Mouse (Mus musculus): ENCODE measurements at regions not wholly inside any gene's neighbourhood (a gene's known extent, or its start where the extent isn't known, plus 50 kb on each side); places are given as distances from the start of the nearest gene placed in this dataset.

- Histone ChIP-seq H3K27ac (ENCODE audit: insufficient read depth, low read length) (no peak overlapping the region), H3K9me3 (replicated peaks; ENCODE audit: control insufficient read depth, insufficient read depth, low read length, poor library complexity, severe bottlenecking) (no peaks in the 10 kb centered on the region), H3K36me3 (ENCODE audit: control insufficient read depth, insufficient read depth, low read length, poor library complexity, severe bottlenecking) (no peaks in the 10 kb centered on the region), H3K9ac (ENCODE audit: low read depth, poor library complexity, severe bottlenecking) (no peak overlapping the region), H3K4me1 (ENCODE audit: control insufficient read depth, insufficient read depth, low read length) (no peaks in the 10 kb centered on the region), H3K27me3 (ENCODE audit: control insufficient read depth, insufficient read depth, low read length, poor library complexity, severe bottlenecking) (no peaks in the 10 kb centered on the region), H3K4me3 (ENCODE audit: low read depth, low read length) (no peak overlapping the region)
- TF ChIP-seq POLR2A (IDR thresholded peaks at IDR 0.05; ENCODE audit: insufficient read depth, low read length) (no peak), CTCF (IDR thresholded peaks at IDR 0.05; ENCODE audit: low read depth, low read length) (no peak), EP300 (IDR thresholded peaks at IDR 0.05; ENCODE audit: insufficient read depth, low read depth, low read length) (no peak)
Observed at GRCm38 (mm10) chr14:60531766-60532165, 102.0 kb upstream of the Spata13 start.

GRCm38 (mm10) chr14:60533452-60534224 lies 100.2 kb upstream of the Spata13 start:
- Histone ChIP-seq H3K27ac (ENCODE audit: insufficient read depth, low read length) (no peak overlapping the region), H3K9ac (ENCODE audit: low read depth, poor library complexity, severe bottlenecking) (no peak overlapping the region)

GRCm38 (mm10) chr14:60539040-60539439 lies 94.8 kb upstream of the Spata13 start:
- Histone ChIP-seq H3K4me3 (ENCODE audit: low read depth, low read length) (no peak overlapping the region), H3K36me3 (ENCODE audit: control insufficient read depth, insufficient read depth, low read length, poor library complexity, severe bottlenecking) (no peaks in the 10 kb centered on the region), H3K4me1 (ENCODE audit: control insufficient read depth, insufficient read depth, low read length) (no peaks in the 10 kb centered on the region), H3K9me3 (replicated peaks; ENCODE audit: control insufficient read depth, insufficient read depth, low read length, poor library complexity, severe bottlenecking) (no peaks in the 10 kb centered on the region), H3K27ac (ENCODE audit: insufficient read depth, low read length) (no peak overlapping the region), H3K9ac (ENCODE audit: low read depth, poor library complexity, severe bottlenecking) (no peak overlapping the region), H3K27me3 (ENCODE audit: control insufficient read depth, insufficient read depth, low read length, poor library complexity, severe bottlenecking) (no peaks in the 10 kb centered on the region)
- no peak for TF ChIP-seq CTCF (IDR thresholded peaks at IDR 0.05; ENCODE audit: low read depth, low read length)
- no peak for TF ChIP-seq EP300 (IDR thresholded peaks at IDR 0.05; ENCODE audit: insufficient read depth, low read depth, low read length)
- TF ChIP-seq POLR2A (IDR thresholded peaks at IDR 0.05; ENCODE audit: insufficient read depth, low read length) = no peak

More at GRCm38 (mm10) chr14:60533452-60534224, 100.2 kb upstream of the Spata13 start:
- Histone ChIP-seq H3K4me3 (ENCODE audit: low read depth, low read length) (no peak overlapping the region), H3K4me1 (ENCODE audit: control insufficient read depth, insufficient read depth, low read length) (no peaks in the 10 kb centered on the region), H3K27me3 (ENCODE audit: control insufficient read depth, insufficient read depth, low read length, poor library complexity, severe bottlenecking) (no peaks in the 10 kb centered on the region), H3K36me3 (ENCODE audit: control insufficient read depth, insufficient read depth, low read length, poor library complexity, severe bottlenecking) (no peaks in the 10 kb centered on the region), H3K9me3 (replicated peaks; ENCODE audit: control insufficient read depth, insufficient read depth, low read length, poor library complexity, severe bottlenecking) (no peaks in the 10 kb centered on the region)
- TF ChIP-seq POLR2A (IDR thresholded peaks at IDR 0.05; ENCODE audit: insufficient read depth, low read length) = no peak
- no peak for TF ChIP-seq CTCF (IDR thresholded peaks at IDR 0.05; ENCODE audit: low read depth, low read length)
- TF ChIP-seq EP300 (IDR thresholded peaks at IDR 0.05; ENCODE audit: insufficient read depth, low read depth, low read length) = no peak

DNA sequence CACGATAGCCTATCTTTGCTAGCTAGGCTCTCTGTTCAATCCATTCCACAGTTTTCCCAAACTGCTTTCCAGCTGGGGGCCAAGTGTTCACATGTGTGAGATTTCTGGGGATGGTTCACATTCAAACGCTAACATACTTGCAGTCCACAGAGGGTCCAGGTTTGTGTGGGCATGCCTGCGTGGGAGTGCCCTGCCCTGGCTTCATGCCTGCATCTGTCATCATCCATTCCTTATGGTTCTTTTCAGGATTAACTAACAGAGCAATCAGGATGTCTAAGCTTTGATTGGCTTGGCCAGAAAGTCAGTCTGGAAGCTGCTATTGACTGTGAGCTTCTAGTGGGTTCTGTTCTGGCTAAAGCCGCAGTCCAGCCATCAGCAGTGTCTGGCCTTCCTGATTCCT lies 93.7 kb upstream of the Spata13 start:
- no peaks in the 10 kb centered on the region for H3K4me1 ChIP-seq (ENCODE audit: control insufficient read depth, insufficient read depth, low read length)
- H3K4me3 ChIP-seq (ENCODE audit: low read depth, low read length) = no peak overlapping the region
- no peak overlapping the region for H3K9ac ChIP-seq (ENCODE audit: low read depth, poor library complexity, severe bottlenecking)
- no peaks in the 10 kb centered on the region for H3K9me3 ChIP-seq (replicated peaks; ENCODE audit: control insufficient read depth, insufficient read depth, low read length, poor library complexity, severe bottlenecking)
- no peak for TF ChIP-seq CTCF (IDR thresholded peaks at IDR 0.05; ENCODE audit: low read depth, low read length)
- H3K27me3 ChIP-seq (ENCODE audit: control insufficient read depth, insufficient read depth, low read length, poor library complexity, severe bottlenecking) = no peaks in the 10 kb centered on the region
- H3K36me3 ChIP-seq (ENCODE audit: control insufficient read depth, insufficient read depth, low read length, poor library complexity, severe bottlenecking) = no peaks in the 10 kb centered on the region
- H3K27ac ChIP-seq (ENCODE audit: insufficient read depth, low read length) = no peak overlapping the region

DNA sequence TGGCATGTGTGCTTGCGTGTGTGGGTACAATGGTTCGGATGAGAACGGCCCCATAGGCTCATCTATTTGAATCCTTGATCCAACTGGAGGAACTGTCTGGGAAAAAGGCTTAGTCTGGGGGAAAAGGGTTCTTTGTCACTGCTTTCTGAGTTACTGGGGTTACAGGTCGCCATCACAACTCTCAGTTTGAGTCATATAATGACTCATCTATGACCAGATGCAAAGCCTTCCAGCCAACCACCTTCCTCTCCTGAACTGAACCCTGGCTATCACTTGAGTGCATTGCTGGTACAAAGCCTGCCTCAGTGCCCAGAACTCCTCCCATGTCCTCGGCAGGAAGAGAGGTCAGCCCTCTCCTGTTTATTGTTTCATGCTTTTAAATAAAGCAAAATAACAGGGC lies 92.2 kb upstream of the Spata13 start:
- Histone ChIP-seq H3K4me1 (ENCODE audit: control insufficient read depth, insufficient read depth, low read length) (no peaks in the 10 kb centered on the region), H3K27me3 (ENCODE audit: control insufficient read depth, insufficient read depth, low read length, poor library complexity, severe bottlenecking) (no peaks in the 10 kb centered on the region), H3K36me3 (ENCODE audit: control insufficient read depth, insufficient read depth, low read length, poor library complexity, severe bottlenecking) (no peaks in the 10 kb centered on the region), H3K27ac (ENCODE audit: insufficient read depth, low read length) (no peak overlapping the region), H3K4me3 (ENCODE audit: low read depth, low read length) (no peak overlapping the region), H3K9me3 (replicated peaks; ENCODE audit: control insufficient read depth, insufficient read depth, low read length, poor library complexity, severe bottlenecking) (no peaks in the 10 kb centered on the region), H3K9ac (ENCODE audit: low read depth, poor library complexity, severe bottlenecking) (no peak overlapping the region)
- TF ChIP-seq POLR2A (IDR thresholded peaks at IDR 0.05; ENCODE audit: insufficient read depth, low read length) (no peak), EP300 (IDR thresholded peaks at IDR 0.05; ENCODE audit: insufficient read depth, low read depth, low read length) (no peak), CTCF (IDR thresholded peaks at IDR 0.05; ENCODE audit: low read depth, low read length) (no peak)

- no peaks in the 10 kb centered on the region for H3K9me3 ChIP-seq (replicated peaks; ENCODE audit: control insufficient read depth, insufficient read depth, low read length, poor library complexity, severe bottlenecking)
- TF ChIP-seq EP300 (IDR thresholded peaks at IDR 0.05; ENCODE audit: insufficient read depth, low read depth, low read length) (no peak), POLR2A (IDR thresholded peaks at IDR 0.05; ENCODE audit: insufficient read depth, low read length) (no peak), CTCF (IDR thresholded peaks at IDR 0.05; ENCODE audit: low read depth, low read length) (no peak)
- no peaks in the 10 kb centered on the region for H3K27me3 ChIP-seq (ENCODE audit: control insufficient read depth, insufficient read depth, low read length, poor library complexity, severe bottlenecking)
- no peak overlapping the region for H3K9ac ChIP-seq (ENCODE audit: low read depth, poor library complexity, severe bottlenecking)
- no peak overlapping the region for H3K27ac ChIP-seq (ENCODE audit: insufficient read depth, low read length)
- H3K4me1 ChIP-seq (ENCODE audit: control insufficient read depth, insufficient read depth, low read length) = no peaks in the 10 kb centered on the region
- H3K4me3 ChIP-seq (ENCODE audit: low read depth, low read length) = no peak overlapping the region
- H3K36me3 ChIP-seq (ENCODE audit: control insufficient read depth, insufficient read depth, low read length, poor library complexity, severe bottlenecking) = no peaks in the 10 kb centered on the region
Observed at GRCm38 (mm10) chr14:60544767-60545166, 89.0 kb upstream of the Spata13 start.

Measured in ES-Bruce4 (cell line).